Mouse (Mus musculus): ENCODE data around the gene Nxpe2.

DNA sequence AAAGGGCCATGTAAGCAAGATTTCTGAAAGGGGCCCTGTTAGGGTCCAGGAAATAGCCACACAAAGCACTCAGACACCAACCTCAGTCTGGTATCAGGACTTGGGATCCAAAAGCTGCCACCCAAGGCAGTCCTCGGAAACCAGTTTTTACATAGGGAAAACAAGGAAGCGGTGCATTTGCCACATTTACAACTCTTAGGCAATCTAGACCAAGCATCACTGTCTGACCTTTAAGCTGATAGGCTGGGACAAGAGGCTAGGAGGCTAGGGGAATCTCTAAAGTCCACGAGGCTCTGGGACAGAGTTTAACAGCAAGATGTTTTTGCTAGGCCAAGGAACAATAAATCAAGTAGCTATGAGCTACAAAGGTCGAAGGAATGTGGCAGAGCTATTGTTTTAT is 35.2 kb upstream of the Nxpe2 start:
- TF ChIP-seq CTCF (conservative IDR thresholded peaks at IDR 0.05 in 1 of 2, IDR thresholded peaks at IDR 0.05 in 1 of 2; ENCODE audit: low read depth in 2 of 2, low read length in 2 of 2) = no peak
- TF ChIP-seq SIN3A (IDR thresholded peaks at IDR 0.05; ENCODE audit: low read length) = no peak
- no peak for TF ChIP-seq ZC3H11A (IDR thresholded peaks at IDR 0.05; ENCODE audit: low read depth, low read length)
- TF ChIP-seq NRF1 (IDR thresholded peaks at IDR 0.05; ENCODE audit: low read depth, low read length) = no peak
- TF ChIP-seq TCF12 (IDR thresholded peaks at IDR 0.05; ENCODE audit: low read depth, low read length) = no peak
- TF ChIP-seq ZMIZ1 (IDR thresholded peaks at IDR 0.05; ENCODE audit: low read depth, low read length) = no peak
- TF ChIP-seq EP300 (IDR thresholded peaks at IDR 0.05; ENCODE audit: low read length) = no peak
- TF ChIP-seq MAZ (IDR thresholded peaks at IDR 0.05; ENCODE audit: low read depth, low read length) = no peak
- no peak for TF ChIP-seq HCFC1 (IDR thresholded peaks at IDR 0.05; ENCODE audit: low read depth, low read length)
- TF ChIP-seq POLR2A (IDR thresholded peaks at IDR 0.05; ENCODE audit: low read depth, low read length) = no peak

Data from CH12.LX (cell line).